Comparison of ENCODE assay signal across 27 mouse cellular contexts in genomic region chr1:158323325-158323724, GRCm38 (mm10). TPM values are rescaled to one million over a fixed set of nuclear protein-coding genes. Genes with fewer than 3 reads are reported as not detected.
DNase-seq lines count a peak whose midpoint lies in the region; ATAC-seq and TF ChIP-seq lines count a peak whose summit lies in the region.
"Had no signal": no experiment of that assay in that cellular context is flagged by ENCODE, and none has a peak within 500 bp of the region (broad histone marks: within the 10 kb centered on the region; RNA-seq: fewer than 3 reads in every experiment).

No protein-coding gene starts in this region.

- 0 out of 2 replicates have a peak, but pooled peaks have one; percentile 16 for ATAC-seq in forebrain, embryonic 15.5 days (replicated peaks)
- ATAC-seq in forebrain, embryonic 13.5 days, result no peak
- 0 out of 2 replicates have a peak, but pooled peaks have one; percentile 32 for ATAC-seq in midbrain, embryonic 16.5 days
- ATAC-seq: inflammation-experienced regulatory T-cells, adult 6 months; liver, embryonic 12.5 days; liver, postnatal 0 days had no signal

- no peak for TF ChIP-seq POLR2A in brain, embryonic 14.5 days (IDR thresholded peaks at IDR 0.05; ENCODE audit: borderline replicate concordance, extremely low read depth, insufficient read depth, insufficient read length, poor library complexity, severe bottlenecking)

- WGBS in forebrain, embryonic 15.5 days, result 65% methylated on average over 6 of the region's 6 CpGs
- 78% methylated on average over 6 of the region's 6 CpGs for WGBS in forebrain, embryonic 13.5 days
- WGBS in midbrain, embryonic 16.5 days, result 77% methylated on average over 6 of the region's 6 CpGs
- WGBS in midbrain, embryonic 10.5 days, result 86% methylated on average over 6 of the region's 6 CpGs

- H3K4me2 ChIP-seq in forebrain, embryonic 15.5 days (replicated peaks), result no peak overlapping the region
- no peak overlapping the region for H3K4me2 ChIP-seq in forebrain, embryonic 13.5 days
- H3K4me2 ChIP-seq in midbrain, embryonic 16.5 days (ENCODE audit: low read length), result no peak overlapping the region
- H3K4me2 ChIP-seq: heart, embryonic 13.5 days; hindbrain, embryonic 15.5 days; liver, embryonic 12.5 days; midbrain, embryonic 12.5 days; neural tube, embryonic 15.5 days had no signal

- peaks cover 8% of the 10 kb centered on the region; the same call in 1 of the 2 replicates for H3K4me1 ChIP-seq in forebrain, embryonic 15.5 days
- peaks cover 6% of the 10 kb centered on the region; the same call in 1 of the 2 replicates for H3K4me1 ChIP-seq in forebrain, embryonic 13.5 days
- H3K4me1 ChIP-seq in midbrain, embryonic 16.5 days (ENCODE audit: control insufficient read depth, insufficient read depth, low read length), result no peaks in the 10 kb centered on the region
- H3K4me1 ChIP-seq in midbrain, embryonic 10.5 days, result no peaks in the 10 kb centered on the region
- H3K4me1 ChIP-seq: heart, embryonic 13.5 days; hindbrain, embryonic 15.5 days; liver, embryonic 12.5 days; midbrain, embryonic 12.5 days; neural tube, embryonic 15.5 days had no signal

- no peaks in the 10 kb centered on the region for H3K9me3 ChIP-seq in forebrain, embryonic 15.5 days
- no peaks in the 10 kb centered on the region for H3K9me3 ChIP-seq in forebrain, embryonic 13.5 days (replicated peaks)
- no peaks in the 10 kb centered on the region for H3K9me3 ChIP-seq in midbrain, embryonic 16.5 days (replicated peaks; ENCODE audit: control insufficient read depth, low read length, poor library complexity, severe bottlenecking)
- no peaks in the 10 kb centered on the region for H3K9me3 ChIP-seq in midbrain, embryonic 10.5 days (replicated peaks)
- H3K9me3 ChIP-seq: heart, embryonic 13.5 days; hindbrain, embryonic 10.5 days; hindbrain, embryonic 15.5 days; liver, embryonic 12.5 days; midbrain, embryonic 12.5 days; neural tube, embryonic 15.5 days had no signal

- H3K36me3 ChIP-seq in forebrain, embryonic 15.5 days, result no peaks in the 10 kb centered on the region
- no peaks in the 10 kb centered on the region for H3K36me3 ChIP-seq in forebrain, embryonic 13.5 days (ENCODE audit: poor library complexity, severe bottlenecking)
- H3K36me3 ChIP-seq in midbrain, embryonic 16.5 days (ENCODE audit: control insufficient read depth, insufficient read depth, low read length), result no peaks in the 10 kb centered on the region
- no peaks in the 10 kb centered on the region for H3K36me3 ChIP-seq in midbrain, embryonic 10.5 days
- H3K36me3 ChIP-seq: heart, embryonic 13.5 days; hindbrain, embryonic 10.5 days; hindbrain, embryonic 15.5 days; liver, embryonic 12.5 days; midbrain, embryonic 12.5 days; neural tube, embryonic 15.5 days had no signal

- peak; percentile 80 for DNase-seq in cerebellum, postnatal 10 days
- DNase-seq in cerebellum, adult 9-11 months, result no peak
- no peak for DNase-seq in midbrain, embryonic 10.5 days (ENCODE audit: low spot score)
- DNase-seq in brain, embryonic 14.5 days (ENCODE audit: low read depth), result peak; percentile 17
- no peak for DNase-seq in kidney, adult 8-10 months
- DNase-seq: adrenal gland, adult 8-10 months; cerebellum, adult 8-10 months; heart, postnatal 10 days; kidney, adult 18-20 months; liver, postnatal 0 days; lung, postnatal 36 days; retina, postnatal 1 day; thymus, adult 2 months; thymus, postnatal 36 days had no signal

- no peak overlapping the region for H3K9ac ChIP-seq in forebrain, embryonic 15.5 days (replicated peaks)
- no peak overlapping the region for H3K9ac ChIP-seq in forebrain, embryonic 13.5 days
- H3K9ac ChIP-seq in midbrain, embryonic 16.5 days (ENCODE audit: low read depth, low read length), result no peak overlapping the region
- H3K9ac ChIP-seq: heart, embryonic 13.5 days; hindbrain, embryonic 15.5 days; liver, embryonic 12.5 days; liver, postnatal 0 days; midbrain, embryonic 12.5 days; neural tube, embryonic 15.5 days had no signal

- H3K27me3 ChIP-seq in forebrain, embryonic 15.5 days, result no peaks in the 10 kb centered on the region
- no peaks in the 10 kb centered on the region for H3K27me3 ChIP-seq in forebrain, embryonic 13.5 days
- no peaks in the 10 kb centered on the region for H3K27me3 ChIP-seq in midbrain, embryonic 16.5 days (ENCODE audit: control insufficient read depth, insufficient read depth, low read depth, low read length)
- no peaks in the 10 kb centered on the region for H3K27me3 ChIP-seq in midbrain, embryonic 10.5 days (ENCODE audit: low read depth, poor library complexity, severe bottlenecking)
- H3K27me3 ChIP-seq: CH12.LX; heart, embryonic 13.5 days; hindbrain, embryonic 15.5 days; liver, embryonic 12.5 days; midbrain, embryonic 12.5 days; neural tube, embryonic 15.5 days had no signal

- no peak overlapping the region for H3K4me3 ChIP-seq in forebrain, embryonic 15.5 days
- H3K4me3 ChIP-seq in forebrain, embryonic 13.5 days, result no peak overlapping the region
- no peak overlapping the region for H3K4me3 ChIP-seq in midbrain, embryonic 16.5 days (ENCODE audit: low read depth, low read length)
- no peak overlapping the region for H3K4me3 ChIP-seq in midbrain, embryonic 10.5 days
- H3K4me3 ChIP-seq: heart, embryonic 13.5 days; hindbrain, embryonic 10.5 days; hindbrain, embryonic 15.5 days; layer of hippocampus, adult 2 months; liver, embryonic 12.5 days; midbrain, embryonic 12.5 days; neural tube, embryonic 15.5 days had no signal

- no peak for TF ChIP-seq CTCF in brain, embryonic 14.5 days (IDR thresholded peaks at IDR 0.05; ENCODE audit: borderline replicate concordance, extremely low read depth, insufficient read depth, insufficient read length)

- H3K27ac ChIP-seq in forebrain, embryonic 15.5 days (replicated peaks), result peak overlapping the region; percentile 9; the same call in 1 of the 2 replicates
- H3K27ac ChIP-seq in forebrain, embryonic 13.5 days, result no peak overlapping the region
- H3K27ac ChIP-seq in midbrain, embryonic 16.5 days (ENCODE audit: low read length), result no peak overlapping the region
- H3K27ac ChIP-seq in midbrain, embryonic 10.5 days (replicated peaks), result no peak overlapping the region
- H3K27ac ChIP-seq: heart, embryonic 13.5 days; hindbrain, embryonic 10.5 days; hindbrain, embryonic 15.5 days; layer of hippocampus, adult 2 months; liver, embryonic 12.5 days; midbrain, embryonic 12.5 days; neural tube, embryonic 15.5 days had no signal

RNA-seq across cellular contexts. Expression of gene Brinp2, which starts 32.8 kb away (rescaled TPM):
- polyA plus RNA-seq in forebrain, embryonic 15.5 days (2015; fragmentation: Nextera tagmentation; extraction: Ambion mirVana), result 42.0 and 43.9 TPM in 2 replicates
- 19.0 and 27.1 TPM in 2 replicates for polyA plus RNA-seq in forebrain, embryonic 13.5 days (2015; fragmentation: Nextera tagmentation; extraction: Ambion mirVana)
- polyA plus RNA-seq in midbrain, embryonic 16.5 days (2015; fragmentation: Nextera tagmentation; extraction: Ambion mirVana), result 36.6 and 43.7 TPM in 2 replicates
- 1.3 and 3.8 TPM in 2 replicates for polyA plus RNA-seq in midbrain, embryonic 10.5 days (2016; fragmentation: Nextera tagmentation; extraction: Ambion mirVana)
- 27.0 and 29.5 TPM in 2 replicates for polyA plus RNA-seq in brain, embryonic 14.5 days (2012; rRNA removed)
- polyA plus RNA-seq: C2C12; inflammation-experienced regulatory T-cells, adult 6 months; liver, postnatal 0 days had no signal

RNA-seq across cellular contexts. Expression of gene Astn1, which starts 38.7 kb away (rescaled TPM):
- polyA plus RNA-seq in forebrain, embryonic 15.5 days (2015; fragmentation: Nextera tagmentation; extraction: Ambion mirVana), result 34.5 and 35.2 TPM in 2 replicates
- 24.7 and 28.5 TPM in 2 replicates for polyA plus RNA-seq in forebrain, embryonic 13.5 days (2015; fragmentation: Nextera tagmentation; extraction: Ambion mirVana)
- 45.8 and 47.2 TPM in 2 replicates for polyA plus RNA-seq in midbrain, embryonic 16.5 days (2015; fragmentation: Nextera tagmentation; extraction: Ambion mirVana)
- 9.4 and 15.0 TPM in 2 replicates for polyA plus RNA-seq in midbrain, embryonic 10.5 days (2016; fragmentation: Nextera tagmentation; extraction: Ambion mirVana)
- 38.2 and 71.3 TPM in 2 replicates for polyA plus RNA-seq in brain, embryonic 14.5 days (2012; rRNA removed)
- polyA plus RNA-seq: C2C12; inflammation-experienced regulatory T-cells, adult 6 months; liver, postnatal 0 days had no signal

Comparison
In these comparisons a context has a peak if more than half of its experiments do, and no peak if none do; other contexts are left out.
1. DNase-seq: peak in cerebellum, postnatal 10 days (2 of 2) and brain, embryonic 14.5 days (single experiment); none in cerebellum, adult 9-11 months (single experiment), midbrain, embryonic 10.5 days (single experiment) and kidney, adult 8-10 months (0 of 2).